Mouse (Mus musculus) cerebellum, adult 2 months (tissue): ENCODE measurements around the gene Wnt8b.

Experiments used
- CTCF ChIP-seq: fragments of 200-500 bp; IDR thresholded peaks from 2 replicates; pipeline ENCODE4 v1.5.1; 2011; ENCODE audit warnings: low read depth, mild to moderate bottlenecking, control low read depth, low read length, moderate library complexity, borderline replicate concordance; ENCODE audit not compliant: insufficient read depth
- POLR2A ChIP-seq: fragments of 200-500 bp; IDR thresholded peaks from 2 replicates; pipeline ENCODE4 v1.6.1; 2011; ENCODE audit warnings: low read length, control low read depth, borderline replicate concordance; ENCODE audit not compliant: insufficient read depth

DNA sequence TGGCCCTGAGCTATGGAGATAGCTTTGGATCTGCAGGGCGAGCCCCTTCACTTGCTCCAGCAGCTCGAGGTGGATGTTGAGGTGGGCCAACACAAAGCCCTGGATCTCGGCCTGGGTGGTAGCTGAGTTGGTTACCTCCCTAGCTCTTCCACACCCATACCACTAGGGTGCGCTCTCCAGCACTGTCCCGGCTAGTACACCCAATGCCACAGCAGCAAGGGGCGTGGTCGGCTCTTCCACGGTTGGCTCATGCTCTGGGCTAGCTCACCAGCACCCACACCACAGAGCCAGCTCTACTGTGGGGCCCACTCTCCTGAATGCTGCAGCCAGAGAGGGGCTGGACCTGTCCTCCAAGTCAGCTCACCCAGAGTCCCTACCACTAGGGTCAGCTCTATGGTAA lies 6.0 kb upstream of the Wnt8b start:
- TF ChIP-seq CTCF (peak; percentile 48; the same call in 1 of the 2 replicates), POLR2A (no peak)
